Mouse (Mus musculus): ENCODE measurements at regions not wholly inside any gene's neighbourhood (a gene's known extent, or its start where the extent isn't known, plus 50 kb on each side); places are given as distances from the start of the nearest gene placed in this dataset.

DNA sequence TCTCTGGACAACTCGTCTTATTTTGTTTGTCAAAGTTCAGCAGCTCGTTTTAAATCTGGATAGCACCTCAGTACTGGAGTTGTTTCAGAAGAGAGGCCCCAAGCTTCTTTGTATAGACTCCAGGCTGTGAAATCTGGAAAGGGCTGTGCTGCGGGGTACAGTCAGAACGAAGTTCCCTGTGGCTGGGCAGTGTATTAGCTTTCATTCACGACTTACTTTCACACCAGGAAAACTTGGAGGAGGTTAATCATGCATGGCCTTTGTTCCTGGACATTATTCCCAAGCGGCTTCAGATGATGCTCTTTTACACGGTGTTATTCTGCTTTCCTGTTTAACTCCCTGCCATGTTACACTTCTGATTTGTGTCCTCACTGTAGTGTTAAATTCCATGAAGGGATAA lies 220.3 kb upstream of the Ccnh start:
- no peak for TF ChIP-seq CTCF (IDR thresholded peaks at IDR 0.05; ENCODE audit: low read depth)
- TF ChIP-seq EP300 (IDR thresholded peaks at IDR 0.05; ENCODE audit: low read depth), result no peak

All from liver, postnatal 0 days (tissue).